Mouse (Mus musculus) thymus, adult 2 months (tissue): ENCODE data around the gene Syt5.

Source experiments
- CTCF ChIP-seq: fragments of 200-500 bp; IDR thresholded peaks from 2 replicates; pipeline ENCODE4 v1.5.1; 2012; ENCODE audit warnings: mild to moderate bottlenecking, control low read depth, low read length, moderate library complexity, borderline replicate concordance; ENCODE audit not compliant: control insufficient read depth, poor library complexity, insufficient read depth; ENCODE audit errors: extremely low read depth
- POLR2A ChIP-seq: fragments of 200-500 bp; IDR thresholded peaks from 2 replicates; pipeline ENCODE4 v1.6.1; 2012; ENCODE audit warnings: mild to moderate bottlenecking, low read length, control low read depth, moderate library complexity; ENCODE audit not compliant: control insufficient read depth, poor library complexity, insufficient read depth; ENCODE audit errors: extremely low read depth

DNA sequence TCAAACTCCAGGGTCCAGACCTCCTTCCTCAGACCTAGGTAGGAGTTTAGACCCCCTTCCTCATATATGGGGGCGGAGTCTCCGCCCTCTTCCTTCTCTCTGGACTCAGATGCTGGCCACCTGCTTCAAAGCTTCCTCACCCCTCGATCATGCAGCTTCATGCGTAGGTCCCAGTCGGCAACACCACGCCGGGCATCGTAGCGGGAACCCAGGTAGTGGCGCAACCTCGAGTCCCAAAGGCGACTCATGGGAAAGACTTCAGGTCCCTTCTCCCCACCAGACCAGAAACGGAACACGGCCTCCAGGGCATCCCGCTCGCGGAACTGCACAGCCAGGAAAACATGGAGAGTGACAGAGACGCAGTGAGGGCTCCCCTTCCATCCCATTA is 20.0 kb downstream of the Syt5 start:
- TF ChIP-seq CTCF (no peak), POLR2A (no peak)
